13 mouse cellular contexts compared by ENCODE assay signal in genomic region chr2:47857229-47857628, GRCm38 (mm10).
DNase-seq lines count a peak whose midpoint lies in the region; ATAC-seq and TF ChIP-seq lines count a peak whose summit lies in the region.
"Had no signal": no experiment of that assay in that cellular context is flagged by ENCODE, and none has a peak within 500 bp of the region (broad histone marks: within the 10 kb centered on the region; RNA-seq: fewer than 3 reads in every experiment).

No protein-coding gene starts in this region.

- no peak overlapping the region for H3K4me3 ChIP-seq in hindbrain, postnatal 0 days (ENCODE audit: low read length)
- H3K4me3 ChIP-seq in hindbrain, embryonic 13.5 days = no peak overlapping the region
- H3K4me3 ChIP-seq: hindbrain, embryonic 10.5 days; liver, embryonic 13.5 days had no signal

- no peak for ATAC-seq in hindbrain, postnatal 0 days
- no peak for ATAC-seq in hindbrain, embryonic 13.5 days (ENCODE audit: low FRiP score)
- no peak for ATAC-seq in CD4-positive, CD25-positive, alpha-beta regulatory T cell, adult 4 months
- ATAC-seq: midbrain, embryonic 16.5 days had no signal

- H3K9ac ChIP-seq in hindbrain, postnatal 0 days (replicated peaks; ENCODE audit: low read length) = no peak overlapping the region
- H3K9ac ChIP-seq in hindbrain, embryonic 13.5 days = no peak overlapping the region
- H3K9ac ChIP-seq: liver, embryonic 13.5 days had no signal

- no peaks in the 10 kb centered on the region for H3K36me3 ChIP-seq in hindbrain, postnatal 0 days (ENCODE audit: insufficient read depth, low read length)
- H3K36me3 ChIP-seq in hindbrain, embryonic 13.5 days = no peaks in the 10 kb centered on the region
- H3K36me3 ChIP-seq: hindbrain, embryonic 10.5 days; liver, embryonic 13.5 days had no signal

- no peak for TF ChIP-seq CTCF in hindbrain, postnatal 0 days (IDR thresholded peaks at IDR 0.05; ENCODE audit: low read depth)

- H3K27me3 ChIP-seq in hindbrain, postnatal 0 days (ENCODE audit: insufficient read depth, low read length) = no peaks in the 10 kb centered on the region
- H3K27me3 ChIP-seq in hindbrain, embryonic 13.5 days = no peaks in the 10 kb centered on the region
- H3K27me3 ChIP-seq: liver, embryonic 13.5 days had no signal

- WGBS in hindbrain, postnatal 0 days = 53% methylated on average over 3 of the region's 3 CpGs
- 80% methylated on average over 3 of the region's 3 CpGs for WGBS in hindbrain, embryonic 13.5 days

- no peak overlapping the region for H3K27ac ChIP-seq in hindbrain, postnatal 0 days
- H3K27ac ChIP-seq in hindbrain, embryonic 13.5 days = no peak overlapping the region
- H3K27ac ChIP-seq: hindbrain, embryonic 10.5 days; liver, embryonic 13.5 days had no signal

- DNase-seq in cerebellum, postnatal 14 days = peak; percentile 32 to 56
- DNase-seq in cerebellum, adult 18-20 months = no peak
- DNase-seq in hindbrain, postnatal 0 days (ENCODE audit: low spot score) = peak; percentile 52
- peak; percentile 36 for DNase-seq in adrenal gland, postnatal 10 days
- peak; percentile 37 for DNase-seq in lung, postnatal 14 days
- DNase-seq in thymus, postnatal 14 days = no peak
- DNase-seq: cerebellum, postnatal 36 days; kidney, postnatal 25 days; liver, embryonic 13.5 days had no signal

- no peaks in the 10 kb centered on the region for H3K4me1 ChIP-seq in hindbrain, postnatal 0 days (ENCODE audit: insufficient read depth, low read length)
- no peaks in the 10 kb centered on the region for H3K4me1 ChIP-seq in hindbrain, embryonic 13.5 days (replicated peaks)
- H3K4me1 ChIP-seq: hindbrain, embryonic 10.5 days; liver, embryonic 13.5 days had no signal

- H3K4me2 ChIP-seq in hindbrain, postnatal 0 days (ENCODE audit: low read depth, low read length) = no peak overlapping the region
- no peak overlapping the region for H3K4me2 ChIP-seq in hindbrain, embryonic 13.5 days
- H3K4me2 ChIP-seq: liver, embryonic 13.5 days had no signal

- no peaks in the 10 kb centered on the region for H3K9me3 ChIP-seq in hindbrain, postnatal 0 days (ENCODE audit: low read length)
- H3K9me3 ChIP-seq in hindbrain, embryonic 13.5 days = no peaks in the 10 kb centered on the region
- H3K9me3 ChIP-seq: hindbrain, embryonic 10.5 days; liver, embryonic 13.5 days had no signal

Comparison
In these comparisons a context has a peak if more than half of its experiments do, and no peak if none do; other contexts are left out.
1. DNase-seq: peak in cerebellum, postnatal 14 days (2 of 2), hindbrain, postnatal 0 days (single experiment), adrenal gland, postnatal 10 days (single experiment) and lung, postnatal 14 days (single experiment); none in cerebellum, adult 18-20 months (0 of 2) and thymus, postnatal 14 days (single experiment).